Mouse (Mus musculus): ENCODE results near the gene Bax.
"Not testable (repeated sequence)": the region's sequence is repeated elsewhere in the genome, so short reads cannot be mapped to it uniquely, and the experiment has no call there.

Gene Bax

DNA sequence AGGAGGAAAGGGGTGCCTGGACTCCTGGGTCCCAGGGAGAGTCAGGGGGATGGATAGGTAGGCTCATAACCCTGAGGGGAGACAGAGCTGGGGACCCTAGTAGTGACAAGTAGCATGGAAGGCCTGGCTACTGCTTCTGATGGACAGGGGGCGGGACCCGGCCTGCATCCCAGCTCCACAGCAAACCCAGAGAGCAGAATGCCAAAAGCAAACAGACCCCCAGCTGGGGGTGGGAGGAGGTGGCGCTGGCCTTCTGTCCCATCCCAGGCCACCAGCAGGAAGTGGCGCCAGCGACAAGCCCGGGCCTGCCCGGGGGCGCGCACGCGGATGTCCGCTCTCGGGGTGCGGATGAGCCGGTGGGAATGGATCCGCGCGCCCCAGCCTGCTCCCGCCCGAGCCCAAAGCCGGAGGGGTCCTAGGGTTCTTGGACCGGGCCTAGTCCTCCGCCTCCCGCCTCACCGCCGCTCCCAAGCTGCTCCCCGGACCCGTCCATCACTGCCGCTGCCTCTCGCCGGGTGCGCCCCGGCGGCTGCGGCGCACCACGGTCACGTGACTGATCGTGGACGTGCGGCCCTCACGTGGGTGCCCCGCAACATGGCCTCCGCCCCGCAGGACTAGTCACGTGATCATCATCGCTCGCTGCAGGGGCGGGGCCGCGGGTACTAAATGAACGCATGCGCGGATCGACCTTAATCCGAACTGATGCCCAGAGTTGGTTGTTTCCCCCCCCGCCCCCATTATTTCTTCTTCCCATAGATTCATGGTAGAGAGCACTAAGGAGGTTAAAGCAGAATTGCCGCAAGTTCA is at the start of gene Bax:
Gene Bax, minus strand, starts transcription at position 616 of the 807 bp plus-strand sequence.
- in situ Hi-C loops (cut with MboI), result no loop called here

DNA sequence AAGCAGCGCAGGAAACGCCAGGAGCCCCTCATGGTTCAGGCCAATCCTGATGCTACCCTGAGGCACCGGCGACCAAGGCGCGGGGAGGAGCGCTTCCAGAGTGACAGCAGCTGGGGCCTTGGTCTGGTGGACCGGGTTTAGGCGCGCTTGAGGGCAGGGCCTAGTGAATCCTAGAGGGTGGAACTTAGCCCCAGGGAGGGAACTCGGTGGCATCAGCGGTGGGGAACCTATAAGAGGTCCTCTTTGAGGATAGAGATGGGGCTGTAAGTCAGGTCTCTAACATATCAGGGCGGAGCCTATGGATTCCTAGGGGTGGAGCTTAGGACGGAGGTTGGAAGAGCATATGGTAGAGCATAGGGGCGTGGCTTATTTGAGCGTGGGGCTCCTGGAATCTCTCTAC is 48.7 kb upstream of the Bax start:
- in situ Hi-C loops (cut with MboI), result no loop called here

DNA sequence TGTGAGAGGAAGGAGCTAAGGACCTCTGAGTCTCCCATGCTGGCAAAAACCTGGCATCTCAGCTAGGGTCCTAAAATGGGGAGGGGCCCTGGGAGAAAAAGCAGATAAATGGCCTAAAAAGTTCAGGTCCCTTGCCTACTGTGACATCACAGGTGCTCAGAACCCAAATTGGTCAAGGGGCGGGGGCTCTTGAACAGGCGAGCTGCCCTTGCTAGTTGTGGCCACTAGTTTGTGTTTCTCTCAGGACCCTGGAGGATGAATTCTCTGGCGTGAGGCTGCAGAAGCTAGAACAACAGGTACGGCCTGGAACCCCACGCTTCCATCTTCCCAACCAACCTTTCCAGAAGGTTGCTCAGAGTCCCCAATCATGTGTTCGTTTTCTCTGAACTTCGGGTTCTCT is 47.7 kb upstream of the Bax start:
- in situ Hi-C loops (cut with MboI), result loop anchor here (5.0 kb wide), 1 partner anchor 48 kb away; no protein-coding TSS in a partner anchor

- in situ Hi-C loops (cut with MboI), result loop anchor here (5.0 kb wide), 1 partner anchor 52 kb away; no protein-coding TSS in a partner anchor
These were observed 43.5 kb upstream of the Bax start, which contains the start of gene Nucb1 for GRCm38 (mm10) chr7:45509912-45510787. Nucb1 (minus strand) TSS chr7:45510406.

DNA sequence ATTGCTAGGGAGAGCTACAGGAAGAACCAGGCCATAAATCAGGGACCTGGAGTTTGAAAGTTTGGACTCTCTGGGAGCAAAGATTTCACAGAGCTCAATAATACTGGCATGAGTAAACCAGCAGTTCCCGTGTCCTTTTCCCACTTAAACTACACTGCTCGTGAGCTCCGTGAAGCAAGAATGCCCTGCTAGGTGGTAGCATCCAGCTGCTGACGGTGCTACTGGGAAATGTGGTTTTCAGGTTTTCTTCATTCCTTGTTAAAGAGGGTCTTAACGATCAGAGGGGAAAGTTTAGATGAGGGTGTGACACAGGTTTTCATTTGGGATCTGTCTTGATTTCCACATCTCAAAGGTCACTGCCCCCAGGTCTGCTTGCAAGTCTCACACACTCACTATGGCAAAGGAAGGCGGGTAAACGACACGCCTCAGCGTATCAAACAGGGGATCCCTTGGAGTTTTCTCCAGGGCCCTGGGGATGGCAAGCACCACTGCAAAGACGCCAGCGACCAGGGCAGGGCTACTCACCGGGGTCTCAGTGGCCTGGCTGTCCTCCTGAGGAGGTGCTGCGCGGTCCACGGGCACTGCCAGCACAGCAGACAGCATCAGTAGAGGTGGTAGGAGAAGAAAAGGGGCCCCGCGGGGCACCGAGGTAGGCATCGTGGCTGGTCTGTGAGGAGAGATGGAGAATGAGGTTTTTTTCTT is 42.6 kb upstream of the Bax start:
- in situ Hi-C loops (cut with MboI), result no loop called here

DNA sequence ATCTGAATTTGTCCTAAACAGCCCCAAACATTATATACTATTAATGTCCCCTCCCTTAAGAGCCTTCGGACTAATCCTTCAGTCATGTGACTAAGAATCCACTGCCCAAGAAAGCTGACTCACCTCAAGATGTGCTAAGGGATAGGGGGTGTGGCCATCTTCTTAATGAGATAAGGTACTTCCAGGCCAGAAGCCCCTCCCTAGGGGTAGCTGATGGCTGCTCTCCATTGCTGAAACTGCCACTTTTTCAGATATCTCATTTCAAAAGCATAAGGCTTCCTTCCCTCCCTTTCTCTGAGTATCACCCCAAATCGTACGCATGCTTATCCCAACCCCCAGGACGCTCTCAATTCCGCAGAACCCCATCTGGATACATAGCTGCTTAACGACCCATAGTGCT is 41.9 kb upstream of the Bax start:
- in situ Hi-C loops (cut with MboI), result no loop called here

DNA sequence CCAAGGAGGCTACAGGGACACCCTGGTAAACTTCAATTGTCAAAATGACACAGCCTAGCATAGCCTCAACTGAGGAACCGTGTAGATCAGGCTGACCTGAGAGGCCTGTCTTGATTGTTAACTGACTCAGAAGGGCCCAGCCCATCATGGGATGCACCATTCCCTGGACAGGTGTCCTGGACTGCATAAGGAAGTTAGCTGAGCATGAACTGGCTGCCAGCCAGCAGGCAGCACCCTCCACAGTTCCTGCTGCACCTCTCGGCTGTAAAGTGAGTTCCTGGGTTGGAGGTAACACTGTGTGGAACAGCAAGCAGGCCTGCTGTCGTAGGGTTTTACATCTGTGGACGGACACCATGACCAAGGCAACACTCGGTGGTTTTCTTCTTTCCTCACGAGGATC is 40.9 kb upstream of the Bax start:
- in situ Hi-C loops (cut with MboI), result no loop called here

- in situ Hi-C loops (cut with MboI), result no loop called here
These were observed 31.7 kb upstream of the Bax start for GRCm38 (mm10) chr7:45498427-45498826.

GRCm38 (mm10) chr7:45494548-45494947 is 27.9 kb upstream of the Bax start:
- in situ Hi-C loops (cut with MboI), result no loop called here

DNA sequence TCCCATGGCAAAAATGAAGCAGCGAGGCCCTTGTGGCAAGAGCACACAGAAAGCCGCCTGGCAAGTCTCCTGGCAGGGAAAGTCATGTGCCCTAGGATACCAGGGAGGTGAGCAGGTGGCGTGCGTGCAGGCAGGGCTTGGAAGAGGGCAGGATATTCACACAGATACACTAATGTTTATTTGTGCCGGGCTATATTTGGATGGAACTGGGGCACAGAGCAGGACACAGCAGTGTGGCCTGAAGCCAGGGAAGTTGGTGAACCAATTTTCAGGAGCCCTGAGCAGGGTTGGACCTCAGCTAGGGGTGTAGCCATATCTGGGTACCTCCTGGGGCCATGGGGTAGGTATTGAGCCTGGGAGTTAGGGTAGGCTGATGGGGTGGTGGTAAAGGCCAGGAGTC is 26.3 kb upstream of the Bax start:
- in situ Hi-C loops (cut with MboI), result no loop called here

DNA sequence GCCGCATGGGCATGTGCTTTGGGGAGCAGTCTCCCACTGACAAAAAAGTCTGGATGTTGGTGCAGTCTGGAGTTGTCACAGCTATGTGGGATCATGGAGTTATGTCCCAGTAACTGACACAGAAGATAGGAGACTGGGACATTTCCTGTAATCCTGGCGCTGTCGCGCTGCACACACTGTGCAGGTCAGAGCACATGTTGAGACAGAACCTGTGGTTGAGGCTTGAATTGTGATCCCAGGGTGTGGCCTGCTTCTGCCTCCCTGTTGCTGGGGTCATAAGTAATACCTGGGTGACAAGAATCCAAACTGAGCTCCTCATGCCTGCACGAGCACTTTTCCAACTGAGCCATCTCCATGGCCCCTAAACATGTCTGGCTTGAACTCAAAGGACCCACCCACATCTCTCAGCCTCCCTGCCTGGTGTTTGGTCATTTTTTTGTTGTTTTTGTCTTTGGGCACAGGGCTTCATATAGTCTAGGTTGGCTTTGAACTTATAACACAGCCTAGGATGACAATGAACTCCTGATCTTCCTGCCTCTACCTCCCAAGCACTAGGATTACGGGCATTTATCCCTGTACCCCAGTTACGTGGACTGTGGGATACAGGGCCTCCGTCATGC is 25.6 kb upstream of the Bax start:
- in situ Hi-C loops (cut with MboI), result no loop called here

DNA sequence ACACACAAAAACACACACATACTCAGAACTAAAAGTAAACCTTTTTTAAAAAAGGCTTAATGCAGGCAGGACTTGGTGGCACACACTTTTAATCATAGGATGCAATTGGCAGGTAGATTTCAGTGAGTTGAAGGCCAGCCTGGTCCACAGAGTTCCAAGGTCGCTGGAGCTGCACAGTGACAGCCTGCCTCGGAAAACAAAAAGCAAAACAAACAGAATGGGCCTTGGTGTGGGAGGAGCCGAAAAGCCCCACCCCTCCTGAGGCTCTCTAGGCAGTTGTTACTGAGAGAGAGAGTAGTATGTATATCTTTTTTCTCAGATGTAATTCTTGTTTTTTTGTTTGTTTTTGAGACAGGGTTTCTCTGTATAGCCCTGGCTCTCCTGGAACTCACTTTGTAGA is 24.6 kb upstream of the Bax start:
- in situ Hi-C loops (cut with MboI), result no loop called here

GRCm38 (mm10) chr7:45490822-45491221 is 24.1 kb upstream of the Bax start:
- in situ Hi-C loops (cut with MboI), result no loop called here

DNA sequence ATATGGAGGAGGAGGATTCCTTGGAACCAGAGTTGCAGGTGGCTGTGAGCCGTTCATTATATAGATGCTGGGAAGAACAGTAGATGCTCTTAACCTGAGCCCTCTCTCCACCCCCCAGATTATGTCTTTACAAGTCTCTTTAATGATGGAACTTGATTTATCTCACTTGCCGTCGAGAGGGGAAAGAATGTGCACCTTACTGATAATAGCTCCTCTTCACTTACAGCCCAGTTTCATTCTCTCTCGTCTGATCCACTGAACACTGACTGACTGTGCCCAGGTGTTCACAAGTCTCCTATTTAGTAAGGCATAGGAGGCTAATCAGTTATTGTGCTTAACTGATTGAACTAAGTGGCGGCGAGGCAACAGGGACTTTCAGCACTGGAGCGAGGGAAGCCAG is 22.9 kb upstream of the Bax start:
- in situ Hi-C loops (cut with MboI), result no loop called here

GRCm38 (mm10) chr7:45488293-45489204 is 21.9 kb upstream of the Bax start, which contains the start of gene Dhdh:
Dhdh (minus strand) TSS chr7:45488805.
- in situ Hi-C loops (cut with MboI), result no loop called here

GRCm38 (mm10) chr7:45487861-45488292 is 21.2 kb upstream of the Bax start:
- in situ Hi-C loops (cut with MboI), result no loop called here

GRCm38 (mm10) chr7:45486761-45487415 is 20.2 kb upstream of the Bax start, which contains the start of gene Gm45808:
Gm45808 (minus strand) TSS chr7:45486811.
- in situ Hi-C loops (cut with MboI), result no loop called here

- in situ Hi-C loops (cut with MboI), result no loop called here
These were observed 19.5 kb upstream of the Bax start for GRCm38 (mm10) chr7:45486158-45486557.

DNA sequence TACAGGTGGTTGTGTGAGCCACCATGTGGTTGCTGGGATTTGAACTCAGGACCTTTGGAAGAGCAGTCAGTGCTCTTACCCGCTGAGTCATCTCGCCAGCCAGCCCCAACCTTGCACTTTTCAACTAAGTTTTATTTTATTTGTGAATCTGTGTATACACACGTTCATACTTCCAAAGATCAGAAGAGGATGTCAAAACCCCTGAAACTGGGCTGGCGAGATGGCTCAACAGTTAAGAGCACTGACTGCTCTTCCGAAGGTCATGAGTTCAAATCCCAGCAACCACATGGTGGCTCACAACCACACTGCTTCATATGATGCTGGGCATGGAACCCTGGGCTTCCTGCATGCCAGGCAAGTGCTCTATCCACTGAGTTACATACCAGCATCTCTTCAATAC is 18.3 kb upstream of the Bax start:
- in situ Hi-C loops (cut with MboI), result not testable (repeated sequence)

GRCm38 (mm10) chr7:45482166-45482565 is 15.5 kb upstream of the Bax start:
- in situ Hi-C loops (cut with MboI), result no loop called here

Data from mature B cell (primary cell).